Mouse (Mus musculus): ENCODE data around the gene Il21. TPM values are rescaled to one million over a fixed set of nuclear protein-coding genes. Genes with fewer than 3 reads are reported as not detected.

Gene Il21
- total RNA-seq, 2 experiments from 2014 or later: not detected

DNA sequence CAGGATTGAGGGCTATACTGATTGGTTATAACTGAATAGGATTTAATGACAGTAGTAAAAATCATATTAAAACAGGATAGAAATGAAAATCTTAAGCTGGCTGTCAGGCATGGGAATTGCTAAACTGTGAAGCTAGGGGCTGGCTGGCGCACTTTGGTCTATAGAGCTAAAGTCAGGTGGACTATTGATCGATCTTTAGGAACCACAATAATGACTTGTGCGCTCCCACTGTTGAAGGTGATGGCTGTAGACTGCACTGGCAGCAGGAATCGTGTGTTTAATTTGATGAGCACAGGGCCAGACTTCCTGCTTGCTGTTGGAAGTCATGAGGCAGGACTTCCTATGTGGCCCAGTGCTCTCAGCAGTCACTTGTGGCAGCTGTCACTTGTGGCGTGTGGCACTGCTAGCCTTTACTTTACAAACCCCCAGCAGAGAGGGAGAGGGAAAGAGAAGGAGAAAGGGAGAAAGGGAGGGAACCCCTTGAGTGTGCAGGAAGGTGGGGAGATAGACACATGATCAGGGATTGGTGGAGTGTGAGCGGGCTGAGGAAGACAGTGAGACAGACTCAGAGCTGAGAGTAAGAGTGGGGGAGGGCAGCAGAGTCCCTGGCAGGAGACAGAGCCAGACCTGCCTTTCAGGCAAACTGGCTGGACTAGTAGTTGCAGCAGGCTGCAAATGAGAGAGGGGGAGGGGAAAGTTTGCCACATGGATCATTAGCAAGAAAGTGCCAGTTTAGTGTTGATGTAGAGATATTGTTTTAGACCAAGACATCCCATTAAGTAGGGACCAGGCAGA lies 31.1 kb downstream of the Il21 start:
- ATAC-seq (replicated peaks; ENCODE audit: low FRiP score, low TSS enrichment, poor library complexity, severe bottlenecking): no peak

DNA sequence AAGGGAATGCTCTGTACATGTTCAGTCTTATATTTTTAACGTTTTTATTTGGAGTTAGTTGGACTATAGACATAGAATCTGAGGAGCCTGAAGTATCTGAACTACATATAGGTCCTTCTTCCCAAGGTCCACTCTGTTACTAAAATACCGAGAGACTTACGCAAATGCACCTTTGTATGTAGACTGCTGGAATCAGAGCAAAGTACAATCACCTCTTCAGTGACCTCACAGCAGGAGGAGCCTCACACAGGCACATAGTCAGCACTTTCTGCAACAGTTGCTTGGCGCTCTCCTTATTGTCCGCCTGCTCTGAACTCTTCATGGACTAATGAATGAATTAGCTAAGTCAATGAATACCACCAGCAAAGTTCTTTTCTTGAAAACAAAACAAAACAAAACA lies 34.1 kb downstream of the Il21 start:
- ATAC-seq (replicated peaks; ENCODE audit: low FRiP score, low TSS enrichment, poor library complexity, severe bottlenecking): no peak

GRCm38 (mm10) chr3:37191953-37192352 lies 40.5 kb downstream of the Il21 start:
- ATAC-seq (replicated peaks; ENCODE audit: low FRiP score, low TSS enrichment, poor library complexity, severe bottlenecking): no peak

DNA sequence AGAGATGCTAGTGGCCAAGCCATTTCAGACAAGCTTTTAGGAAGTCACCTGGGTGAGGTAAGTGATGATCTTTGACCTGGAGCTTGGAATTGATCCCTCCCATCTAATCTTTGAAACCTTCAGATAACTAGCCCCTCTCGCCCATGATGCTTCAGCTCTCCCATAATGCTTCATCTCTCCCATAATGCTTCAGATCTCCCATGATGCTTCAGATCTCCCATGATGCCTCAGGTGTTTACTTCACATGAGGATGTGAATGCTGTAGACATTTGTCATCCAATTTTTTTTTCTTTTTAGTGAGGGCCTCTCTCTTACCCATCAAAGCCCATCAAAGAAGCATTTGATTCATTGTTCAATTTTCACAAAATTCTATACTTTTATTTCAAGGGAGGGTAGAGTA lies 46.9 kb downstream of the Il21 start:
- ATAC-seq (replicated peaks; ENCODE audit: low FRiP score, low TSS enrichment, poor library complexity, severe bottlenecking): no peak

DNA sequence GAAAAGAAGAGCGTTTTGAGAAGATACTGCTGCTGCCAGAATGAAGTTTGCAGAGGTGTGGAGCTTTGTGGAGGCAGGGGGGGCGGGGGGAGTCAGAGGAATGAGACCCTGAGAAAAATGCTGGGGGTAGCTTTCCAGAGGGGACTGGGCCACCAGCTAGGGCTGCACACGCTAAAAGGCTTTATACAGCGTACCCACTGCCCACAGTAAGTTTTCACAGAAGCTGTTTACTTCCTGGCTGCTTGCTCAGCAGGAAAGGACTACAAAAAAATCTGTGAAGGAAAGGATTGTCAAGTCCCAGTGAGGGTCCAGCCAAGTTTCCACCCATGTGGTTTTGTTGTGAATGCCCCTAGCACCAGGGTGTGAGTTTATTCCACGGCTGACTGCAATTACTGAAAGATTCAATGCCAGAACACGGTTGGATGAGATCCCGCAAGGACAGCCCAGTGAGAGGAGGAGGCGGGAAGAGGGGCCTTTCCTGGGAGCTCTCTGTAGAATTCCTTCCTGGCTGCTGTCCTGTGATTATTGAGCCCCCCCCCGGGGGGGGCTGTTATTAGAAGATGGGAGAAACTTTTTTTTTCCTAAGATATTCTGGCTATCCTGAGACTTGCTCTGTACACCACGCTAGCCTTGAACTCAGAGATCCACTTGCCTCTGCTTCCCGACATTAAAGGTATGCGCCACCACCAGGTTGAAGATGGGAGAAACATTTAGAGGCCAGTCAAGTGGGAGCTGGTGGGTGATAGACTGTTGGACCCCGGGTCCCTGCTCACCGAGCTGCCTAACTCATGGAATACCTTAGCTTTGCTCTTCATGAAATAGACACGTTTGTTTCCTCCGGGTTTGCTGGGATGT lies 49.8 kb downstream of the Il21 start:
- ATAC-seq (replicated peaks; ENCODE audit: low FRiP score, low TSS enrichment, poor library complexity, severe bottlenecking): no peak

DNA sequence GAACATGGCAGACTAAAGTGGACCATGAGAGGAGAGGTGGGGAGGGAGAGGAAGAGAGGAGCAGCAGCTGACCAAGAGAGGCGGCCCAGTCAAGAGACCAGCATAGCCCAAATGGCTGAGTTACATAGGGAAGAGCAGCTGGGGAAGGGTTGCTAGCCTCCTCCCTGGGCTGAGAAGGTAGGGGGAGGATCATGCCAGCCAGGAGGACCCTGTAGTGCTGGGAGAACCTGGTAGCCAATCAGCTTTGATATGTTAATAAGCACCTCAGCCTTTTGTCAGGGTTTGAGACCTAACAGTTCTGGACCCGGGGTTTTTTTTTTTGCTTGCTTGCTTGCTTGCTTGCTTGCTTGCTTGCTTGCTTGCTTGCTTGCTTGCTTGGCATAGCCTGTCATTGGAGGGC lies 51.4 kb downstream of the Il21 start:
- no peak for ATAC-seq (replicated peaks; ENCODE audit: low FRiP score, low TSS enrichment, poor library complexity, severe bottlenecking)

DNA sequence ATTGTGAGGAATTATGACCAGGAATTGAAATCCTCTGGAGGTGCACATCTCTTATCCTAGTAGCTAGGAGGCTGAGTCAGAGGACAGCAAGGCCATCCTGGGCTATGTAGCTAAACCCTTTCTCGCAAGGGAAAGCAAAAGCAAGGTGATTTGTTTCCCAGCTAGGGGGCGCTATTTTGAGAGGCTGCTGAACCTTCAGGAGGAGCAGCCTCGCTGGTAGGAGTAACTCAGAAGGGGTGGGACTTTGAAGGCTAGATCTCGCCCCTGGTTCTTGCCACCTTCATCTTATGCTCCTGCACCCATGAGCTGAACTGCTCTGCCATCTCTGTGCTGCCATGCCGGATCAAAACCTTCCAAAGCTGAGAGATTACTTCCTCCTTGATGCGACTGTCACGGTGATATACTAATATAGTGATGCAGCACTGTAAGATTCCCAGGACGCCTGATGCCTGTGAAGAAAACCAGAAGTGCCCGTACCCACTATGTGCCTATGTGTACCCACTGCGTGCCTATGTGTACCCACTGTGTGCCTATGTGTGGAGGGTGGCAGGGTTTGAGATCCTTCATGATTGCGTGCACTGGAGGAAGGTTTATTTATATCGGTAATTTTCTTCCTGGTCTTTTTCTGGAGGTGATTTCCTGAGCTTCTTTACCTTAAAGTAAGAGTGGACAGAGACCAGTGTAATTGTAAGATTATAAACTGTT lies 52.2 kb downstream of the Il21 start:
- ATAC-seq (replicated peaks; ENCODE audit: low FRiP score, low TSS enrichment, poor library complexity, severe bottlenecking): peak; percentile 25; the same call in 1 of the 2 replicates

GRCm38 (mm10) chr3:37179472-37179871 lies 53.0 kb downstream of the Il21 start:
- ATAC-seq (replicated peaks; ENCODE audit: low FRiP score, low TSS enrichment, poor library complexity, severe bottlenecking): no peak

DNA sequence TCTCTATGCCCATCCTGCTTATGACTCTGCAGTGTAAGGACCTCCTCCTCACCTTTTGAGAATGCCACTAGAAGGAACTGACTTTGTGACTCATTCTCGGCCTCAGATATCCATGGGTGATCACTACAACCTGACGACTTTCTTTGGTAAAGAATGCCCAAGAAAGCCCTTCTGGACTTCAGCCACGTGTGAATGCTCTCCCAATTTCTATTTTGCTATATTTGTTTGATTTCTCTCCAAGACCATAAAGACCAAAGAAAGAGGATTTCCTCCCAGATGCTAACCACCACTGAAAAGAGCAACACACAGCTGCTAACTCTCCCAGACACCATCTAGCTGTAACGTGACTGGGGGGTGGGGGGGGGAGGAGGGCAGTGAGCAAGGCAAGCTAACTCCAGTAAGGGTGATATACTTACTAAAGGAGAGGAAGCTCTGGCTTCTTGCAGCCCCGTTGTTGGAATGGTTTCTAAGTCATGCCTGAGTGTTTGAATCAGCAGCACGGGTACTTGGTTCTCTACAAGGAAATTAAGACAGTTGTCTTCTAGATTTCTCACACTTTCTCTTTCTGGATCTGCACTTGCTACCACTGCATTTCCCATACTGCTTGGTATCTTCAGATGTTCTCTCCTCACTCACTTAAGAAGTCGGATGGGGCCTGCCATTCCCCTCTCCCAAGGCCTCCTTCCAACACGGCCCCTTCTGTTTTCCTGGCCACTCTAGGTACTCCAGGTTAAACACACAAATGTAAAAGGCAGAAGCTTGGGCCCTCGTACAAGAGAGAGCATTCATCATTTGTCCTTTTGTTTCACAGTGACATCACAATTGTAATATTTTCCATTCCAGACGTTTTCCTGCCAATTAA lies 57.5 kb downstream of the Il21 start:
- ATAC-seq (replicated peaks; ENCODE audit: low FRiP score, low TSS enrichment, poor library complexity, severe bottlenecking): no peak

- ATAC-seq (replicated peaks; ENCODE audit: low FRiP score, low TSS enrichment, poor library complexity, severe bottlenecking): peak; percentile 26; the same call in 1 of the 2 replicates
Observed at GRCm38 (mm10) chr3:37173285-37173684, 59.2 kb downstream of the Il21 start.

Other genes with a start within 250 kb of the Il21 start
- not detected in 2 replicates for gene Adad1, start 169.1 kb downstream of the Il21 start, total RNA-seq (2014; fragmentation: Nextera tagmentation)
- gene Adad1, start 169.1 kb downstream of the Il21 start, total RNA-seq (2017): not detected in 2 replicates
- gene Il2, start 106.7 kb downstream of the Il21 start, total RNA-seq (2014; fragmentation: Nextera tagmentation): not detected in 2 replicates
- not detected in 2 replicates for gene Il2, start 106.7 kb downstream of the Il21 start, total RNA-seq (2017)
- 10.3 and 15.8 TPM in 2 replicates for gene Bbs12, start 79.9 kb upstream of the Il21 start, total RNA-seq (2014; fragmentation: Nextera tagmentation)
- 8.2 and 17.5 TPM in 2 replicates for gene Bbs12, start 79.9 kb upstream of the Il21 start, total RNA-seq (2017)
- gene Cetn4, start 80.1 kb upstream of the Il21 start, total RNA-seq (2014; fragmentation: Nextera tagmentation): 3.6 and 6.5 TPM in 2 replicates
- gene Cetn4, start 80.1 kb upstream of the Il21 start, total RNA-seq (2017): 7.3 and 10.6 TPM in 2 replicates
- gene Fgf2, start 115.7 kb upstream of the Il21 start, total RNA-seq (2014; fragmentation: Nextera tagmentation): not detected in 2 replicates
- gene Fgf2, start 115.7 kb upstream of the Il21 start, total RNA-seq (2017): not detected in 2 replicates
- gene Spata5, start 187.3 kb upstream of the Il21 start, total RNA-seq (2014; fragmentation: Nextera tagmentation): 47.9 and 66.4 TPM in 2 replicates
- gene Spata5, start 187.3 kb upstream of the Il21 start, total RNA-seq (2017): 151 and 190 TPM in 2 replicates
- 9.1 and 34.1 TPM in 2 replicates for gene Nudt6, start 187.6 kb upstream of the Il21 start, total RNA-seq (2014; fragmentation: Nextera tagmentation)
- gene Nudt6, start 187.6 kb upstream of the Il21 start, total RNA-seq (2017): 26.6 and 28.8 TPM in 2 replicates

Measured in megakaryocyte-erythroid progenitor cell, adult 5-6 weeks (primary cell).